Mouse (Mus musculus): ENCODE measurements around the gene Ahsa1. TPM values are rescaled to one million over a fixed set of nuclear protein-coding genes. Genes with fewer than 3 reads are reported as not detected.

Gene Ahsa1
- polyA plus RNA-seq, 1 experiment from 2014 or later: 266 TPM

DNA sequence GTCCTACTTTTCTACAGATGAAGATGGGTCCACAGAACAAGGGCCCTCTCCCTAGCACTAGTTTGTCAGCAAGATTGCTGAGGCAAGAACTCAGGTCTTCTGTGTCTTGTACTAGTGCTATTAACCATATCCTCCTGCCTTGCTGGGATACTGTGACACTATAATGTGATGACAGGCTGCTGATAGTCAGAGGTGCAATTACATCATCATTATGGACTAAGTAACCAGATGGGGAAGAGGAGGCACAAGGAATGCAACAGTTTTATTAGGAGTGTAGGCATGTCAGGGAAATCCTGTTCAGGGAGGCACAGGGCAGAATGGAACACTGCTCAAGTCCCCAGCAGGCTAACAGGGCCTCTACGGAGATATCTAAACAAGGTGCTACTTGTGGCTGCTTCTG, 27.6 kb upstream of the Ahsa1 start, which contains the start of gene Noxred1:
Noxred1 (minus strand) TSS at position 101 of the 400 bp plus-strand sequence.
- Histone ChIP-seq H3K9me3 (replicated peaks; ENCODE audit: control insufficient read depth, low read length) (no peaks in the 10 kb centered on the region), H3K9ac (replicated peaks; ENCODE audit: low read length) (no peak within 1 kb of the TSS), H3K27ac (replicated peaks; ENCODE audit: low read depth, low read length) (no peak within 1 kb of the TSS), H3K4me1 (ENCODE audit: control insufficient read depth, insufficient read depth, low read length) (no peaks in the 10 kb centered on the region), H3K4me2 (ENCODE audit: low read depth, low read length) (no peak within 1 kb of the TSS), H3K27me3 (ENCODE audit: control insufficient read depth, insufficient read depth, low read length) (no peaks in the 10 kb centered on the region), H3K36me3 (replicated peaks; ENCODE audit: control insufficient read depth, insufficient read depth, low read depth, low read length) (peaks cover 4% of the 10 kb centered on the region; the same call in 1 of the 2 replicates), H3K4me3 (ENCODE audit: low read depth, low read length) (no peak within 1 kb of the TSS)
- 94% methylated on average over 1 of the region's 1 CpGs for WGBS
- ATAC-seq (replicated peaks; ENCODE audit: insufficient number of reproducible peaks, low FRiP score, low TSS enrichment, low read depth) (no peak), DNase-seq (ENCODE audit: low spot score) (no peak)

- H3K9me3 ChIP-seq (replicated peaks; ENCODE audit: control insufficient read depth, low read length): no peaks in the 10 kb centered on the region
- ATAC-seq (replicated peaks; ENCODE audit: insufficient number of reproducible peaks, low FRiP score, low TSS enrichment, low read depth): no peak
These were observed 16.1 kb upstream of the Ahsa1 start for GRCm38 (mm10) chr12:87250161-87250560.

GRCm38 (mm10) chr12:87253878-87254277, 12.4 kb upstream of the Ahsa1 start:
- no peak overlapping the region for H3K9ac ChIP-seq (replicated peaks; ENCODE audit: low read length)
- DNase-seq (ENCODE audit: low spot score): no peak
- no peak overlapping the region for H3K27ac ChIP-seq (replicated peaks; ENCODE audit: low read depth, low read length)
- H3K4me1 ChIP-seq (ENCODE audit: control insufficient read depth, insufficient read depth, low read length): no peaks in the 10 kb centered on the region
- H3K36me3 ChIP-seq (replicated peaks; ENCODE audit: control insufficient read depth, insufficient read depth, low read depth, low read length): peaks cover 9% of the 10 kb centered on the region
- 92% methylated on average over 6 of the region's 6 CpGs for WGBS
- no peak overlapping the region for H3K4me3 ChIP-seq (ENCODE audit: low read depth, low read length)
- H3K9me3 ChIP-seq (replicated peaks; ENCODE audit: control insufficient read depth, low read length): no peaks in the 10 kb centered on the region
- no peak overlapping the region for H3K4me2 ChIP-seq (ENCODE audit: low read depth, low read length)
- ATAC-seq (replicated peaks; ENCODE audit: insufficient number of reproducible peaks, low FRiP score, low TSS enrichment, low read depth): no peak
- H3K27me3 ChIP-seq (ENCODE audit: control insufficient read depth, insufficient read depth, low read length): no peaks in the 10 kb centered on the region

More at GRCm38 (mm10) chr12:87250161-87250560, 16.1 kb upstream of the Ahsa1 start:
- no peak for DNase-seq (ENCODE audit: low spot score)
- Histone ChIP-seq H3K27me3 (ENCODE audit: control insufficient read depth, insufficient read depth, low read length) (no peaks in the 10 kb centered on the region), H3K36me3 (replicated peaks; ENCODE audit: control insufficient read depth, insufficient read depth, low read depth, low read length) (peaks cover 9% of the 10 kb centered on the region), H3K9ac (replicated peaks; ENCODE audit: low read length) (no peak overlapping the region), H3K4me1 (ENCODE audit: control insufficient read depth, insufficient read depth, low read length) (no peaks in the 10 kb centered on the region), H3K27ac (replicated peaks; ENCODE audit: low read depth, low read length) (no peak overlapping the region), H3K4me2 (ENCODE audit: low read depth, low read length) (no peak overlapping the region), H3K4me3 (ENCODE audit: low read depth, low read length) (no peak overlapping the region)
- 92% methylated on average over 6 of the region's 6 CpGs for WGBS

GRCm38 (mm10) chr12:87256629-87257028, 9.7 kb upstream of the Ahsa1 start:
- H3K4me1 ChIP-seq (ENCODE audit: control insufficient read depth, insufficient read depth, low read length): no peaks in the 10 kb centered on the region
- H3K4me3 ChIP-seq (ENCODE audit: low read depth, low read length): no peak overlapping the region
- no peak for DNase-seq (ENCODE audit: low spot score)
- 94% methylated on average over 5 of the region's 5 CpGs for WGBS
- ATAC-seq (replicated peaks; ENCODE audit: insufficient number of reproducible peaks, low FRiP score, low TSS enrichment, low read depth): no peak
- no peak overlapping the region for H3K27ac ChIP-seq (replicated peaks; ENCODE audit: low read depth, low read length)
- no peaks in the 10 kb centered on the region for H3K9me3 ChIP-seq (replicated peaks; ENCODE audit: control insufficient read depth, low read length)
- H3K9ac ChIP-seq (replicated peaks; ENCODE audit: low read length): no peak overlapping the region
- no peaks in the 10 kb centered on the region for H3K27me3 ChIP-seq (ENCODE audit: control insufficient read depth, insufficient read depth, low read length)
- peaks cover 13% of the 10 kb centered on the region for H3K36me3 ChIP-seq (replicated peaks; ENCODE audit: control insufficient read depth, insufficient read depth, low read depth, low read length)
- H3K4me2 ChIP-seq (ENCODE audit: low read depth, low read length): no peak overlapping the region

GRCm38 (mm10) chr12:87260562-87260961, 5.7 kb upstream of the Ahsa1 start:
- no peak for ATAC-seq (replicated peaks; ENCODE audit: insufficient number of reproducible peaks, low FRiP score, low TSS enrichment, low read depth)
- H3K27ac ChIP-seq (replicated peaks; ENCODE audit: low read depth, low read length): no peak overlapping the region
- WGBS: 94% methylated on average over 8 of the region's 8 CpGs
- DNase-seq (ENCODE audit: low spot score): no peak
- no peak overlapping the region for H3K4me2 ChIP-seq (ENCODE audit: low read depth, low read length)
- H3K4me3 ChIP-seq (ENCODE audit: low read depth, low read length): no peak overlapping the region
- H3K4me1 ChIP-seq (ENCODE audit: control insufficient read depth, insufficient read depth, low read length): no peaks in the 10 kb centered on the region
- H3K36me3 ChIP-seq (replicated peaks; ENCODE audit: control insufficient read depth, insufficient read depth, low read depth, low read length): peaks cover 10% of the 10 kb centered on the region
- H3K9me3 ChIP-seq (replicated peaks; ENCODE audit: control insufficient read depth, low read length): no peaks in the 10 kb centered on the region
- no peak overlapping the region for H3K9ac ChIP-seq (replicated peaks; ENCODE audit: low read length)
- no peaks in the 10 kb centered on the region for H3K27me3 ChIP-seq (ENCODE audit: control insufficient read depth, insufficient read depth, low read length)

- Histone ChIP-seq H3K4me3 (ENCODE audit: low read depth, low read length) (peak overlapping the region; percentile 81), H3K27me3 (ENCODE audit: control insufficient read depth, insufficient read depth, low read length) (no peaks in the 10 kb centered on the region), H3K4me1 (ENCODE audit: control insufficient read depth, insufficient read depth, low read length) (peaks cover 3% of the 10 kb centered on the region; the same call in 1 of the 2 replicates), H3K9ac (replicated peaks; ENCODE audit: low read length) (peak overlapping the region; percentile 80), H3K4me2 (ENCODE audit: low read depth, low read length) (peak overlapping the region; percentile 33), H3K9me3 (replicated peaks; ENCODE audit: control insufficient read depth, low read length) (no peaks in the 10 kb centered on the region), H3K36me3 (replicated peaks; ENCODE audit: control insufficient read depth, insufficient read depth, low read depth, low read length) (peaks cover 13% of the 10 kb centered on the region), H3K27ac (replicated peaks; ENCODE audit: low read depth, low read length) (no peak overlapping the region)
- ATAC-seq (replicated peaks; ENCODE audit: insufficient number of reproducible peaks, low FRiP score, low TSS enrichment, low read depth) (no peak), DNase-seq (ENCODE audit: low spot score) (no peak)
- 25% methylated on average over 11 of the region's 11 CpGs for WGBS
These were observed 835 bp upstream of the Ahsa1 start for GRCm38 (mm10) chr12:87265444-87265843.

- Histone ChIP-seq H3K9me3 (replicated peaks; ENCODE audit: control insufficient read depth, low read length) (no peaks in the 10 kb centered on the region), H3K4me1 (ENCODE audit: control insufficient read depth, insufficient read depth, low read length) (peaks cover 3% of the 10 kb centered on the region; the same call in 1 of the 2 replicates), H3K9ac (replicated peaks; ENCODE audit: low read length) (peak overlapping the region; percentile 91), H3K4me3 (ENCODE audit: low read depth, low read length) (peak overlapping the region; percentile 81), H3K27ac (replicated peaks; ENCODE audit: low read depth, low read length) (peak overlapping the region; percentile 85), H3K27me3 (ENCODE audit: control insufficient read depth, insufficient read depth, low read length) (no peaks in the 10 kb centered on the region), H3K36me3 (replicated peaks; ENCODE audit: control insufficient read depth, insufficient read depth, low read depth, low read length) (peaks cover 11% of the 10 kb centered on the region), H3K4me2 (ENCODE audit: low read depth, low read length) (peak overlapping the region; percentile 69)
- ATAC-seq (replicated peaks; ENCODE audit: insufficient number of reproducible peaks, low FRiP score, low TSS enrichment, low read depth) (peak; percentile 63), DNase-seq (ENCODE audit: low spot score) (peak; percentile 61)
- under 1% methylated on average over 31 of the region's 31 CpGs for WGBS
These were observed 736 bp downstream of the Ahsa1 start for GRCm38 (mm10) chr12:87266827-87267603.

- Histone ChIP-seq H3K27me3 (ENCODE audit: control insufficient read depth, insufficient read depth, low read length) (no peaks in the 10 kb centered on the region), H3K4me2 (ENCODE audit: low read depth, low read length) (peak overlapping the region; percentile 69), H3K36me3 (replicated peaks; ENCODE audit: control insufficient read depth, insufficient read depth, low read depth, low read length) (peaks cover 13% of the 10 kb centered on the region), H3K9me3 (replicated peaks; ENCODE audit: control insufficient read depth, low read length) (no peaks in the 10 kb centered on the region), H3K4me3 (ENCODE audit: low read depth, low read length) (peak overlapping the region; percentile 81), H3K4me1 (ENCODE audit: control insufficient read depth, insufficient read depth, low read length) (peaks cover 3% of the 10 kb centered on the region; the same call in 1 of the 2 replicates), H3K27ac (replicated peaks; ENCODE audit: low read depth, low read length) (no peak overlapping the region), H3K9ac (replicated peaks; ENCODE audit: low read length) (peak overlapping the region; percentile 32)
- ATAC-seq (replicated peaks; ENCODE audit: insufficient number of reproducible peaks, low FRiP score, low TSS enrichment, low read depth) (no peak), DNase-seq (ENCODE audit: low spot score) (peak; percentile 61)
- WGBS: 24% methylated on average over 4 of the region's 4 CpGs
These were observed 1.4 kb downstream of the Ahsa1 start for GRCm38 (mm10) chr12:87267682-87268081.
